Mouse (Mus musculus) activated CD4-positive, CD25-positive, alpha-beta regulatory T cell, adult 4 months (primary cell): ENCODE results near the gene Mark4. TPM values are rescaled to one million over a fixed set of nuclear protein-coding genes. Genes with fewer than 3 reads are reported as not detected.

ENCODE experiments used
- ATAC-seq: one replicate; pipeline ENCODE4 v1.8.0; 2017
- polyA plus RNA-seq, 2 experiments: library from polyadenylated mRNA; unstranded; fragments of 100-300 nt; shearing (Covaris generic); gene quantifications; one replicate each; pipeline ENCODE4 v1.2.1; 2017

Gene Mark4
- polyA plus RNA-seq, result 1 to 10 TPM; 1.2 to 2.7 TPM

DNA sequence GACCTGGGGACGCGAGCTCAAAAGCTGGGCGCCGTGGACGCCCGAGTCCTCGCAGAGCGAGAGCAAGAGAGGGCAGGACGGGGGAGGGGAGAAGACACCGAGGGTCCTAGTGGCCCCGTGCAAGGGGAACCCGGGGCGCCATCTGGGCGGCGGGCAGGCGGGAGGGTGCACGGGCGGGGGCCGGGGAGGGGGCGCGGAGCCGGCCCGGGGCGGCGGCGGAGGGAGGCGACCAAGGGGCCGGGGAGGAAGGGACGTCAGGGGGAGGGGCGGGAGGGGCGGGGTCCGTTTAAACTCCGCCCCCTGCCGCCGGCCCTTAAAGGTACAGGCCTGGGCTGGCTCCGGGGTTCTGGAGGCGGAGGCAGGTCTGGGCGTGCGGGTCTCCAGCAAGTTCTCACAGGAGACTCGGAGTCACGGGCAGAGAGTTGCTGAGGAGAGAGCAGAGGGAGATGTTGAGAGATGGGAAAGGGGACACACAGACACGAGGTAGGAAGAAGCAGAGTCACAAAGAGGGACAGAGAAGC, at the start of gene Mark4:
Gene Mark4 (minus strand): TSS at position 231 of the 521 bp plus-strand sequence.
- peak; percentile 76 for ATAC-seq

DNA sequence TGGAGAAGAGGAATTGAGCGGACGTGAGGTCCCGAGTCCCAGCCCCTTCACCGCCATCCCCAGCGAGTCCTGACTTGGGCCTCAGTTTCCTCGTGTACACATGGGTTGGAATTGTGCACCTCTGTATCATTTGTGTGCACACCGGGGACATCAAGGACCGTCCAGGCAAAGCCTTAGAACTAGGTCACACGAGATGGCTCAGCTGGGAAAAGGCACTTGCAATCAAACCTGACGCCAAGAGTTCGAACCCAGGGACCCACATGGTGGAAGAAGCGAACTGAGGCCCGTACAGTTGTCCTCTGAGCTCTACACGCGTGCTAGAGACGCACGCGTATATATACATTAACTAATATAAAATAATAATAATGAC, 49.0 kb upstream of the Mark4 start:
- no peak for ATAC-seq

DNA sequence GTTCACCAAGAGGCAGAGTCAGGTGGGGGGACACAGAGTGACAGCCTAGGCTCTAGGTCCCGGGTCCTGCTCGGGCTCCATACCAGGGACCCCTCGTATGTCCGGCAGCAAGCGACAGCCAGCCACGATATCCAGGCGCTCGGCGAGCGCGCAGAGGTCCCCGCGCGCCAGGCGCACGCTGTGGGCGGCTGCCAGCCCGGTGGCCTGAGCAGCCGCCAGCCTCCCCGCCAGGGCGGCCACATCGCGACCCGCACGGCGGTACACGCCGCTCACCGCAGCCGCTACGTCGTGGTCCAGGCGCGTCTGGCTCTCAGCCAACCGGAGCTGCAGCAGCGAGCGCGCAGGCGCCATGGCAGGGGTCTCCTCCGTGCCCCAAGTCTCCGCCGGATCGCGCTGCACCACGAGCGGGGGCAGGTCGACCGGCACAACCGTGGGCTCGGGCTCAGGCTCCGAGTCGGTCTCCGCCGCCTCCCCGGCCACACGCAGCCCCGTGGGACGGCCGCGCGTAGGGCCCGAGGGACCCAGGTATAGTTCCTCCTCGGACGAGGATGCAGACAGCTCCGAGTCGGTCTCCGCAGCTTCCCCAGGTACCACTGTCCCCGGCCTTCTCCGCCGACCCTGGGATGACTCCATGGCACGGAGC, 48.5 kb upstream of the Mark4 start:
- ATAC-seq, result no peak

DNA sequence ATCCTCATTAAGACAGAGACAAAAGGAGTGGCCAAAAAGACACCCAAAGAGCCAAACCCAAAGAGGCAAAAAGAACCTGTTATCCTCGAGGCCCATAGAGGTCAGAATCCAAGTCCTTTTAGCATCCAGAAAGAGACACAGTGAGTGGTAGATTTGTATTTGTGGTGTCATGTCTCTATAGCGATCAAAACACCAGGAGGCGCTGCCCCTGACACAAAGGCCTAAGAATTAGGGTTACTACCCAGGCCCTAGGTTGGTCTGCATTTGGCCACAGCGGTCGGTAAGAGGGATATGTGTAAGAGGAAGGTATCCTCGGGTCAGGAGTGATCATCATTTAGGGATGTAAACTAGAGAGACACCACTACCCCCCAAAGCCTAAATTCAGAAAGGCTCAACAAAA, 47.7 kb upstream of the Mark4 start:
- ATAC-seq, result no peak

DNA sequence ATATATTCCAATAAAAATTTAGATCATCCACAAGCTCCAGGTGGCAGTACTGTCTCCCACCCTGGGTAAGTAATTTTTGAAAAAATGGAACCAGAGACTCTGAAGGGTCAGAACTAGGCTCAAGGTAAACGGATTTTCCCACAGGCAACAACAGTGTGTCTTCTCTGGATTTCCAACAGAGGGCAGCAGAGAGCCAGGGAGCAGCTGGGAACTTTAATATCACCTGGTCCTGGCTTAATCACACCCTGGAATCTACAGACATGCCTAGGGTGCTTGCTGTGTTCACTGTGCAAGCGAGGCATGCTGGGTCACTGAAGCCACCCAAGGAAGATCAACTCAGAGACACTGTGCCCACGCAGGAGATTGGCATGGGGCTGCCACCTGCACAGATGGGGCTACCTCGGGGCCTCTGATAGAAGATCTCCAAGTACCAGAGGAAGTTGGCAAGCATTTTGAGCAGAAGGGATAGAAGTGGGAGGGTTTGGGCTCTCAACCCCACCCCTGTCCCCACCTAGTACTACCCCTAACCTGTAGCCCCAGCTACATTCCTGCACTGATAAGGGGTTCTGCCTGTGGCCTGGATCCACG, 45.0 kb upstream of the Mark4 start:
- no peak for ATAC-seq

DNA sequence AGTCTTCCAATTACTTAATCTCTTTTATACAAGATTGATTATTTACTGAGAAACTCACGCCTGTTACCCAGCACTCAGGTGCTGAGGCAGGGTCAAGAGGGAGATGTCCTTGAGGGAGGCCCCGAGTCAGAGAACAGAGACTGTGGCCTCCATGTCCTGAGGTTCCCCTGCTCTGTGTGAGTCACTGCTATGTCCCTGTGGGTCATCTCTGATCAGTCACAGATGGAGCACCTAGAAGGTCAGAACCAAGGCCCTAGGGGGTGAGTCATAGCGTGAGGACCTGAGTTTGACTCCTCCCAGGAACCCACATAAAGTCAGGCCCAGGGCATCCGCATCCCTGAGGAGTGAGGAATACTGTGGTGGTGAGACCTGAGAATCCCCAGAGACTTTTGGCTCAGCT, 43.0 kb upstream of the Mark4 start:
- no peak for ATAC-seq

DNA sequence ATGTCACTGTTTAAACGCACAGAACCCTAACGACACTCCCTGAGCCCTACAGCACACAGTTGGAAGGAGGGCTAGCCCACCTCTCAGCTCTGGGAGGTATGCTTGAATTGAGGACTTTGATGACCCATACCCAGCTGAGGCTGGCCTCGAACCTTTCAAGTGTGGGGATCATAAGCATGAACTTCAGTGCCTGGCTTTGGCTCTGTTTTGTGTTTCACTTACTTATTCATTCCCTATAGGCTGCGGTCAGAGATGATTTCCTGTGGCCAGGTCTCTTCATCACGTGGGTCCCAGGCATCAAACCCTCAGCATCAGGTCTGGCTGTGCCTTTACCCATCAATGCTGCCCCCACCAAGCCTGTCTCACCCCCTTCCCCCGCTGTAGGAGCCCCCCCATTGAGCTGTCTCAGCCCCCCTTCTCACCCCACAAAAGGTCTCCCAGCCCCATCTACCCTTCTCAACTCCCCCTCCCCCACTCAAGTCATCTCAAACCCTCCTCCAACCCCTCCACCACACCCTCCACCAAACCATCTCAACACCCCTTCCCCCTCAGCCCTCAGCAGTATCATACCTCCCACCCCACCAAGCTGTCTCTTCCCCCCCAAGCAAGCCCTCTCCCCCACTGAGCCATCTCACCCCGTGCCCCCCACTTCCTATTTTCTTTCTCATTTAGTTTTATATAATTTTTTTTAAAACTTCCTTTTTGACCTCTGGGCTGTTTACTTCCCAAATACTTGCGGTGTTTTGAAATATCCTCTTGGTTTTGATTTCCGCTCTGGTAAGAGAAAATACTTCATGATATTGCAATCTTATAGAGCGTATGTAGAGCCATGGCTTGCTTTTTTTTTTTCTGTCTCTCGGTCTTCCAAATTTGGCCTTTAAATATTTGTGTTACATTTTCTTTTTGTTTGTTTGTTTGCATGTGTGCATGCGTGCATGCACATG, 42.1 kb upstream of the Mark4 start:
- ATAC-seq, result no peak

DNA sequence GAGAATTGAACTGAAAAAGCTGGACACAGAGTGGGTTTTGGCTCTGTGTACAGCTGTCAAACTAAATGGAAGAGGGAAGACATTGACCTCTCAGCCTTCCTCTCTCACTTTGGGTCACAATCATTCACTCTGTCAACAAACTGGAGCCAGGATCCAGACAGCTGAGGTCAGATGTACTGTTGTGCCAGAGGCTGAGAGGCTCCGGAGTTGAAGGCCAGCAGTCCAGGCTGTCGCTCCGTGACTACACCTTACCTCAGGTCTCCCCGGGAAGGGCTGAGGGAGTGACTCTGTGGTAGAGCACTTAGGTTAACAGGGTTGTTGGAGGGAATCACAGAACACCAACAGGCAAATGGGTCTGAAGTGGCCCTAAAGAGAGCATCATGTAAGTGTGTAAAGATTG, 39.7 kb upstream of the Mark4 start:
- no peak for ATAC-seq

DNA sequence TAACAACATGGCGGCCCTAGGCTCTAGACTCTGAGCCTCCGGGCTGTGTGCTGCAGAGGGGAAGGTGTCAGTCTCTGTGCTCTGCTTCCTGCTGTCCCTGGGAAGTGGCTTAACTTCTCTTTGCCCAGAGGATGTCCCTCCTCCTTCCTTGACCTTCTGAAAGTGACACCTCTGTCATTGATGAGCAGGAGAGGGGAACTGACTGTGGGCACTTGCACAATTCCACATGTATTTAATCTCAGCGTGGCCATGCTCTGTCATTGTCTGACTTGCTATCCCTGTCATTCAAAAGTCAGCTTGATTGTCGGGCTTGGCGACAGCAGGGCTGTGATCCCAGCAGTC, 37.6 kb upstream of the Mark4 start:
- ATAC-seq, result no peak

DNA sequence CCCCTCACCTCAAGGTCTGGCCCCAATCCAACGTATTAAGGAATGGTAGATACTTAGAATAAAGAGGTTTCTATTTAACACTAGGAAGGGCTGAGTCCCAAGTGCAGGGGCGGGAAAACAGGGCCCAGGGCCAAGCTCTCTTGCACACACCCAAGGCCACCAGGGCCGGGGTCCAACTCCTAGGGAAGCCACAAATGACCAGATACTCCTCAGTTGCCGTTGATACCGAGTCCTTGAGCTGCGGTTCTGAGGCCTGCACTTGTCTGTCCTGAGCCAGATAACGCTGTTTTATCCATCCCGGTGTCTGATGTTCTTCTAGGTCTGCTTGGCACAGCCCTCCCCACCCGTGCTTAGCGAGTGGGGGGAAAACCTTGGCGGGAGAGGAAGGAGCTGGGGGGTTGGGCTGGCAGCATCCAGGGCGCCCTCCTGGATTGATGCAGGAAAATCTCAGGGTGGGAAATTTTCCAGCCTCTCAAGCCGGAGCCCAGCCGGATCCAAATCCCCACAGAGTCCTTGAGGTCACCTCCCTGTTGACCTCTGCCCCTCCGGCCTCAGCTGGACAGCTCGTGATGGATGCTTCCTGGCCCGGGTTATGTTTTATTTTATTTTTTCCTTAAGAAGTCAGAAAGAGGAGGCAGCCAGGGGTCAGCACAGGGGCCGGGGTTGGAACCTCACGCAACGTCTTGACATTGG, 37.0 kb upstream of the Mark4 start:
- ATAC-seq, result no peak

DNA sequence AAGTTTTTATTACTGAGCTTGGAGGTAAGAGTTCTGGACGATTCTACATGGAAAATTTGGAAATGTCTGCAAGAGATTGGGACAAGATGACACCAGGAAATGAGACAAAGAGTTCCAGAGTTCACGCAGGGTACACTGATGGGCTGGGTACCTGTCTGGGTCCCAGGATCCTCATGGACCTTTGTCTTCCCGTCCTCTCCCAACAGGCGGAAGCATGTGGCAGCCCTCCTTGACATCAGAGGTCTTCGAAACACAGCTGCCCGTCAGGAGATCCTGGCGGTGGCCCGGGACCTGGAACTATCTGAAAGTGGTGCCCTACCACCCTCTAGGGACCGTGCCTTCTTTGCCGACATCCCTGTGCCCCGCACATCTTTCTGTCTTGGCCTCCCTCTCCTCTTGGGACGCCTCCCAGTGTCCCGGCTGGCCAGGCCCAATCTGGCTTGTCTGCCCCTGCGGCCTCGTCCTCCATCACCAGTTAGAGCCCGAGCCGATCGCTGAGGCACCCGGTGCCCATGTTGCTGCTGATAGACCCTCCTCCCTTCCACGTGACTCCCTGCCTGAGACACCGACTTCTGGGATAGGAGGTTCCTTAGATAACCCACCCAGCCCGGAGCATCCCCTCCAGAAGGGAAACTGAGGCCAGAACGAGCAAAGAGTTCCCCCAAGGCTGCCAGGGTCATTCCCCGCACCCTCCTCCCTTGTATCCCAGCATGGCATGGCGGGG, 36.3 kb upstream of the Mark4 start:
- ATAC-seq, result no peak

DNA sequence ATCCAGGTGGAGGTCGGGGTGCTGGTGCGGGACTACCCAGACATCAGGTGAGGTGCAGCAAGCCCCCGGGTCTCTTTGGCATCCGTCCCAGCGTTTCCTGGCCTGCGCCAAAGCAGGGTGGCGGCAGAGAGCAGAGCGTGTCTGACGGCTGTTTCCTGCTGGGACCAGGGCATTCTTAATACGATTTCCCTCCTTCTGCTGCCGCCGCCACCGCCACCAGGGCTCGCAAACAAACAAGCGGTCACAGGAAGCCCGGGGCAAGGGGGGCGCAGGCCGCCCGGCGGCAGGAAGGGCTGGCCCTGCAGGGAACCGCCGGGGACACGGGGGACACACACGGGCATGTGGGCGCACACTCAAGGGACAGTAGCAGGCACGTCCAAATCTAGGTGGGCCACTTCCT, 33.1 kb upstream of the Mark4 start:
- no peak for ATAC-seq

DNA sequence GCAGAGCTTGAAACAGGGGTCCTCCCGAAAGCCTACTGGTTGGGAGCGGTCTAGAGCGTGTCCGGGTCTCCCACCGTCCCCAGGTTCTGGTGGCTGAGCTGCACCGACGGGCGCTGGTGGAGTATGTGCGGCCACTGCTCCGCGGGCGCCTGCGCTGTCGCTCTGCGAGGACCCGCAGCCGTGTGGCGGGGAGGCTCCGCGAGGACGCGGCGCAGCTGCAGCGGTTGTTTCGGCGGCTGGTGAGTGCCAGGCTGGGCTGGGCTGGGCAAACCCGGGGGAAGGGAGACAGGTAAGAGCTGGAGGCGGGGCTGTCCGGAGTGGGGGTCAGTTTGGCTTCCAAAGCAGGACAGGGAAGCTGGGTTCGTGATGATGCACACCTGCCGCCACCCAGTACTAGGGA, 30.9 kb upstream of the Mark4 start:
- ATAC-seq, result no peak

DNA sequence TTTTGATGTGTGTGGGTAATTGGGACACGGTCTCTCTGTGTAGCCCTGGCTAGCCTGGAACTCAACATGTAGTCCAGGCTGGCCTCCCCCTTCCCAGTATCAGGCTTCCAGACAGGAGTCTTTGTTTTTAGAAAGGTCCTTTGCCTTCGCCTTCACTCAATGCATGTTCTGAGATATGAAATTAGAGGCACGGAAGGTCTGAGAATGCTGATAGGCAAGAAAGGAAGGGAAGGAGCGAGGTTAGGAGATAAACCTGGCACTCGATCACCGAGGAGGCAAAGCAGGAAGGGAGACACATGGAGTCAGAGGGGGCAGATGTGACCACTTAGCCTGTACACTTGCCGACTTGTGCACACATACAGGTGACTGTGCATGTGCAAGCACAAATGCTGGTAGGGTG, 27.9 kb upstream of the Mark4 start:
- ATAC-seq, result no peak

DNA sequence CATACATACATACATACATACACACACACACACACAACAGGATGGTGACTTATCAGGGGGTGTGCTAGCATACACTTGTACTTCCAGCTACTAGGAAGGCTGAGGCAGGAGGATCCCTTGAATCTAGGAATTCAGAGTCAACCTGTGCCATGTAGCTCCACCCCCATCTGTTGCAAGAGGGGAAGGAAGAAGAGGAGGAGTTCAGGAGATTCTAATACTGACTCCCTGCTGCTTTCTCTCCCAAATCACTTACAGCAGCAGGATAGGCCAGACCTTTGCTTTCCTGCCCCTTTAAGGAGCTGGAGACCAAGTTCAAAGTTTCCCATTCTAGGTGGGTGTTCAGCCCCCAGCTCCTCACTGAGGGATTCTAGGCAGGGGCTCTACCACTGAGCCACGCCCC, 26.9 kb upstream of the Mark4 start:
- no peak for ATAC-seq

DNA sequence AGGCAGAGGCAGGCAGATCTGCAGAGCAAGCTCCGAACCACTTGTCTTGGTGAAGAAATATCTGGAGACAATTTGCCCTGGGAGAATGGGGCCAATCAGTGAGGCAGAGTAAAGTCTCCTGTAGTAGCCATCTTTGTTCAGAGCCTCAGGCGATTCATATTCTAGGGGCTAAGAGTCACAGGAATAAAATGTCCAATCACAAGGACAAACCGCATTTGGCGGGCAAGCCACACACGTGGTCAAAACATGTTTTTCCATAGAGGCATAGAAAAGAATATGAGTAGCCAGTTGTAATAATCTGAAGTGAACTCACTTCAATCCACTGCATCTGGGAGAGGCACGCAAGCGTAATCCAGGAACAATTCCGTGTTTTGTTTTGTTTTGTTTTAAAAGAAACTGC, 24.7 kb upstream of the Mark4 start:
- no peak for ATAC-seq

DNA sequence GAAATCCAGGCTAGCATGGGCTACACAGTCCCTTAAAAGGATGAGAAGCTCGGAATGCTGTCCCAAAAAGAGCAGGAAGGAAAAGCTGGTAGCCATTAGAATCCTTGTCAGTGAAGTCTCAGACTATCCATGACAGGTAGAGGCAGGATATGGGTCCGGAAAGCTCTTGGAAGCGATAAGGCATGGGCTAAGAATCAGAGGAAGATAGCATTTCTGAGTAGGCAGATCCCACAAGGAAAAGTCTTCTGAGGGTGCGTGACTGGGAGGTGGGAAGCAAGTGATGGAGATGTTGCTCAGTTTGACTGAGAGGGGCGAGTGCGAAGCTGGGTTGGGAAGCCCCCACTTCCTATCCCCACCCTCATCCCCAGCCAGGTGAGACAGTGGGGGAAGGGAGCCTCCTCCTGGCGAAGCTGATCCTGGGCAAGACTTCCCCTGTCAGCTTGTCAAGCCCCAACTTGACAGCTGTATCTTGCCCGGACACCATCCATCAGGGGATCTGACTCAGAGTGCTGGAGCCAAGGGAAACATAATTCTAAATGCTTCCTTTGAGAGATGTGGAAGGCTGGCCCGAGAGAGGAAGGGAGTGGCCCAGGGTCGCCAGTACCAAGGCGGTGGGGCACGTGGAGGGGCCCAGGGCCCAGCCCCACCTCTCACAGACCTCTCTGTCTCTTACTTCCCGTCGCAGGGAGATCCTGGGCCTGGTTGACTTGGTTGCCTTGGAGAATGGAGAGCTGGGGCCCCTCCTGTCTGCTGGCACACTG, 19.2 kb upstream of the Mark4 start:
- no peak for ATAC-seq

DNA sequence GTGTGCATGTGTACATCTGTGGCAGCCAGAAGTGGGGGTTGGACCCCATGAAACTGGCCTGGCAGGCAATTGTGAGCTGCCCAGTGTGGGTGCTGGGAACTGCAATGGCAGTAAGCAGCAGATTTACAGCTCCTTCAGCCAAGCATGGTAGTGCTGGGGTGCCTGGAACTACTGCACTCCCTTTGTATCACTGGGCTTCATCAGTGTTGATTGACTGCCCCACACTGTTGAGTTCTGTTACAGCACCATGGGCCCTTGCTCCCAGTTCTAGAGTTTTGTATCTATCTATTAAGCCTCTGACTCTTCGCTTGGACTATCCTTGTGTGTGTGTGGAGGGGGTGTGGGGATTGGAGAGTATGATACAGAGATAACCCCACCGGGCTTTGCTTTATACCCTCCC, 18.5 kb upstream of the Mark4 start:
- ATAC-seq, result no peak

DNA sequence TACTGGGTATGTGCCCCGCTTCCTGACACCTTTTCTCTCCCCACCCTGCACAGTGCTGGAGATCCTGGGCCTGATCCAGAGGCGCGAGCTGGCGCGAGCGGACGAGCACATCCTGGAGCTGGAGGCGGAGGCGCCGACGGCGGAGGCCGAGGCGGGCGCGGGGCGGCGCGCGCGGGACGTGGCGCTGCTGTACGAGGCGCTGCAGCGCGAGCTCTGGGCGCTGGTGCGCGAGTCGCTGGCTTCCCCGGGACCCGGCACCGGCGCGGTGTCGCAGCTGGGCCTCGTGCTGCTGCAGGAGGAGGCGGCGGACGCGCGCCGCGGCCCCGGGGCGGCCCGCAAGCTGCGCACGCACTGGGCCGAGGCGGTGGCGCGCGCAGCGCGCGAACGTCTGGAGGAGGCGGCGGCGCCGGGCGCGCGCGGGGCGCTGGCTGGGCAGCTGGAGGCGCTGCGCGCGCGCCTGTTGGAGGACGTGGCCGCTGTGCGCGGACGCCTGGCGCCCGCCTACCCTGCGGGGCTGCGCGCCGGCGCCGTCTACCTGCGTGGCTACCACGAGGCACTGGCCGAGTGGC, 15.3 kb upstream of the Mark4 start:
- ATAC-seq, result no peak

DNA sequence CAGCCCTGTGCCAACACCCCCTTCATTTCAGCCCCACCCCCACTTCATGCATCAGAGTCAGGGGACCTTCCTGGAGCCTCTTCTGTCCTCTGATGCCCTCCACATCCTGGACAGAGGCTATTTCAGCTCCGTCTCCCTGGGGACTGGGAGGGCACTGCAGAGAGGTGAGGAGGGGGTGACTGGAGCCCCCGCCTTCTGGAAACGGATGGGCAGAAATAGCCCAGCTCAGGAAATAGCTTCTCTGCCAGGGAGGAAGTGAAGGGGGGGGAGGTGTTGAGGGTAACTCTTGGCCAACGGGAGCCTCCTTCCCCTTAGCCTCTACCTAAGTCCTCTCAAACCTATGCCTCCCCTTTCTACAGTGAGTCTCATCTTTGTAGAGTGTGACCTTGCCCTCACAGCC, 13.8 kb upstream of the Mark4 start:
- peak; percentile 40 for ATAC-seq

DNA sequence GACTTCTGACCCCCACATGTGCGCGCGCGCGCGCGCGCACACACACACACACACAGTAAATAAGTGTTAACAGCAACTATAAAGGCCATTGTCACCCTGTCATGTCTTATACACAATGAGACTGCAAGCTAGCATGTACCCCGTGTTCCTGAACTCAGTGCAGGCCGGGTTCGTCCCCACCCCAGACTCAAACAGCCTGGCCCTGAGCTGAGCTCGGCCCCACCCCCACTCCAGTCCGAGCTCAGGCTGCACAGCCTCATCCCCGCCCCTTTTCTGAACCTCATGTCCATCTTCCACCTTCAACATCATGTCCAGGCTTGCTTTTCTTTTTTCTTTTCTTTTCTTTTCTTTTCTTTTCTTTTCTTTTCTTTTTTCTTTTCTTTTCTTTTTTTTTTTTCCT, 11.7 kb upstream of the Mark4 start:
- ATAC-seq, result no peak
